Mouse (Mus musculus) spleen, adult 2 months (tissue): ENCODE results near the gene Mrs2. TPM values are rescaled to one million over a fixed set of nuclear protein-coding genes. Genes with fewer than 3 reads are reported as not detected.
A peak's percentile ranks its signal among the peaks of the same experiment; 100 is the strongest.

ENCODE experiments used
- DNase-seq, 2 experiments: peaks; one replicate each; pipeline versions ENCODE4 v3.0.0 to v3.0.0-alpha.2; 2012 to 2021; ENCODE audit warnings: low spot score in 2 of 2, low read depth in 1 of 2
- H3K27ac ChIP-seq: fragments of 200-500 bp; 2 replicates; pipeline ENCODE4 v1.5.1; 2012; ENCODE audit warnings: low read length, inconsistent platforms; ENCODE audit not compliant: insufficient read depth
- H3K27me3 ChIP-seq: fragments of 200-500 bp; 2 replicates; pipeline ENCODE4 v1.6.1; 2012; ENCODE audit warnings: mild to moderate bottlenecking, moderate library complexity, low read length, inconsistent platforms; ENCODE audit not compliant: control insufficient read depth, insufficient read depth
- H3K36me3 ChIP-seq: fragments of 200-500 bp; 2 replicates; pipeline ENCODE4 v1.6.1; 2012; ENCODE audit warnings: mild to moderate bottlenecking, low read length, inconsistent platforms; ENCODE audit not compliant: control insufficient read depth, insufficient read depth
- H3K4me1 ChIP-seq: fragments of 200-500 bp; 2 replicates; pipeline ENCODE4 v1.6.1; 2011; ENCODE audit warnings: inconsistent platforms; ENCODE audit not compliant: control insufficient read depth, insufficient read depth, insufficient read length
- H3K4me3 ChIP-seq: fragments of 200-500 bp; 2 replicates; pipeline ENCODE4 v1.5.1; 2011; ENCODE audit warnings: mild to moderate bottlenecking, inconsistent platforms; ENCODE audit not compliant: insufficient read depth, insufficient read length; ENCODE audit errors: extremely low read depth
- CTCF ChIP-seq: fragments of 200-500 bp; IDR thresholded peaks from 2 replicates; pipeline ENCODE4 v1.5.1; 2011; ENCODE audit warnings: mild to moderate bottlenecking, inconsistent platforms; ENCODE audit not compliant: insufficient read depth, insufficient read length, insufficient replicate concordance; ENCODE audit errors: extremely low read depth
- POLR2A ChIP-seq: fragments of 200-500 bp; IDR thresholded peaks from 2 replicates; pipeline ENCODE4 v1.6.1; 2011; ENCODE audit warnings: low read depth, low read length, inconsistent platforms
- WGBS: fragments of 180-500 bp; shearing (Covaris S2); methylation state at CpG from one replicate; pipeline ENCODE4 v1.1.7; 2018; 5-methylcytosine and 5-hydroxymethylcytosine counted together
- polyA plus RNA-seq: library from polyadenylated mRNA; depleted of rRNA; stranded (reverse); fragments of >200 nt; gene quantifications from 2 replicates; pipeline ENCODE4 v1.2.3, GENCODE M21; 2012

Gene Mrs2
- polyA plus RNA-seq, 1 experiment, result 11.6 TPM

- no peak overlapping the region for H3K27ac ChIP-seq
- TF ChIP-seq POLR2A (no peak), CTCF (no peak)
- DNase-seq, result no peak
- peaks cover 15% of the 10 kb centered on the region for H3K27me3 ChIP-seq
- H3K36me3 ChIP-seq, result no peaks in the 10 kb centered on the region
- WGBS, result 84% methylated on average over 5 of the region's 5 CpGs
- peaks cover 3% of the 10 kb centered on the region for H3K4me1 ChIP-seq
- H3K4me3 ChIP-seq, result no peak overlapping the region
Measured at GRCm38 (mm10) chr13:25052671-25053070, 32.5 kb upstream of the Mrs2 start.

GRCm38 (mm10) chr13:25039488-25039887 lies 19.3 kb upstream of the Mrs2 start:
- WGBS, result 67% methylated on average over 2 of the region's 2 CpGs
- no peak for DNase-seq
- TF ChIP-seq CTCF, result no peak
- TF ChIP-seq POLR2A, result no peak
- no peak overlapping the region for H3K27ac ChIP-seq
- no peak overlapping the region for H3K4me3 ChIP-seq
- H3K36me3 ChIP-seq, result no peaks in the 10 kb centered on the region
- peaks cover 1% of the 10 kb centered on the region; the same call in 1 of the 2 replicates for H3K27me3 ChIP-seq
- H3K4me1 ChIP-seq, result no peaks in the 10 kb centered on the region

GRCm38 (mm10) chr13:25027114-25027425 lies 6.9 kb upstream of the Mrs2 start:
- H3K27ac ChIP-seq, result no peak overlapping the region
- no peaks in the 10 kb centered on the region for H3K27me3 ChIP-seq
- TF ChIP-seq POLR2A (no peak), CTCF (no peak)
- no peak overlapping the region for H3K4me3 ChIP-seq
- H3K36me3 ChIP-seq, result no peaks in the 10 kb centered on the region
- 79% methylated on average over 3 of the region's 3 CpGs for WGBS
- H3K4me1 ChIP-seq, result no peaks in the 10 kb centered on the region
- DNase-seq, result no peak

GRCm38 (mm10) chr13:25026409-25027113 lies 6.4 kb upstream of the Mrs2 start:
- no peaks in the 10 kb centered on the region for H3K27me3 ChIP-seq
- H3K36me3 ChIP-seq, result no peaks in the 10 kb centered on the region
- H3K27ac ChIP-seq, result no peak overlapping the region
- no peaks in the 10 kb centered on the region for H3K4me1 ChIP-seq
- 93% methylated on average over 6 of the region's 6 CpGs for whole genome bisulfite sequencing
- DNase-seq, result no peak
- no peak for TF ChIP-seq CTCF
- H3K4me3 ChIP-seq, result no peak overlapping the region

GRCm38 (mm10) chr13:25024655-25025054 lies 4.5 kb upstream of the Mrs2 start:
- peaks cover 2% of the 10 kb centered on the region; the same call in 1 of the 2 replicates for H3K4me1 ChIP-seq
- H3K4me3 ChIP-seq, result no peak overlapping the region
- peak in 1 of 2 experiments; percentile 15 for DNase-seq
- H3K27me3 ChIP-seq, result no peaks in the 10 kb centered on the region
- no peak overlapping the region for H3K27ac ChIP-seq
- TF ChIP-seq POLR2A (no peak), CTCF (no peak)
- WGBS, result 37% methylated on average over 2 of the region's 2 CpGs
- no peaks in the 10 kb centered on the region for H3K36me3 ChIP-seq

GRCm38 (mm10) chr13:25023129-25023528 lies 3.0 kb upstream of the Mrs2 start:
- TF ChIP-seq POLR2A (no peak), CTCF (no peak)
- Histone ChIP-seq H3K4me1 (peaks cover 6% of the 10 kb centered on the region; the same call in 1 of the 2 replicates), H3K27me3 (no peaks in the 10 kb centered on the region), H3K36me3 (no peaks in the 10 kb centered on the region), H3K27ac (no peak overlapping the region), H3K4me3 (no peak overlapping the region)
- 75% methylated on average over 3 of the region's 3 CpGs for WGBS
- DNase-seq, result no peak

GRCm38 (mm10) chr13:25022386-25022785 lies 2.2 kb upstream of the Mrs2 start:
- Histone ChIP-seq H3K36me3 (no peaks in the 10 kb centered on the region), H3K27me3 (no peaks in the 10 kb centered on the region), H3K4me1 (peaks cover 6% of the 10 kb centered on the region; the same call in 1 of the 2 replicates), H3K4me3 (no peak overlapping the region), H3K27ac (no peak overlapping the region)
- no peak for TF ChIP-seq CTCF
- no peak for TF ChIP-seq POLR2A
- 84% methylated on average over 4 of the region's 4 CpGs for WGBS
- no peak for DNase-seq
